Comparison of ENCODE assay signal across 12 mouse cellular contexts in genomic region chr9:13506956-13507821, GRCm38 (mm10).
DNase-seq lines count a peak whose midpoint lies in the region; ATAC-seq and TF ChIP-seq lines count a peak whose summit lies in the region.
"Had no signal": no experiment of that assay in that cellular context is flagged by ENCODE, and none has a peak within 500 bp of the region (broad histone marks: within the 10 kb centered on the region; RNA-seq: fewer than 3 reads in every experiment).

No protein-coding gene starts in this region.

- no peak overlapping the region for H3K9ac ChIP-seq in heart, adult 2 months (ENCODE audit: low read depth, low read length)
- H3K9ac ChIP-seq in kidney, embryonic 16.5 days (replicated peaks; ENCODE audit: low read length): no peak overlapping the region
- no peak overlapping the region for H3K9ac ChIP-seq in midbrain, embryonic 13.5 days (replicated peaks)
- H3K9ac ChIP-seq: limb, embryonic 13.5 days had no signal

- no peaks in the 10 kb centered on the region for H3K79me2 ChIP-seq in heart, adult 2 months (replicated peaks; ENCODE audit: control insufficient read depth, insufficient read depth, low read length)

- TF ChIP-seq EP300 in heart, adult 2 months (IDR thresholded peaks at IDR 0.05; ENCODE audit: insufficient read depth, low read depth, low read length): no peak

- H3K4me2 ChIP-seq in kidney, embryonic 16.5 days (replicated peaks; ENCODE audit: low read depth, low read length): no peak overlapping the region
- H3K4me2 ChIP-seq in midbrain, embryonic 13.5 days (replicated peaks): no peak overlapping the region
- H3K4me2 ChIP-seq: limb, embryonic 13.5 days had no signal

- no peak overlapping the region for H3K27ac ChIP-seq in kidney, adult 2 months (ENCODE audit: insufficient read depth, low read depth, low read length)
- no peak overlapping the region for H3K27ac ChIP-seq in heart, adult 2 months
- H3K27ac ChIP-seq in kidney, embryonic 16.5 days (ENCODE audit: low read length): peak overlapping the region; percentile 31
- no peak overlapping the region for H3K27ac ChIP-seq in midbrain, embryonic 13.5 days
- H3K27ac ChIP-seq: limb, embryonic 13.5 days had no signal

- H3K27me3 ChIP-seq in kidney, adult 2 months (replicated peaks; ENCODE audit: control insufficient read depth, insufficient read depth, low read length): no peaks in the 10 kb centered on the region
- no peaks in the 10 kb centered on the region for H3K27me3 ChIP-seq in heart, adult 2 months (ENCODE audit: control insufficient read depth, insufficient read depth, low read length)
- no peaks in the 10 kb centered on the region for H3K27me3 ChIP-seq in kidney, embryonic 16.5 days (ENCODE audit: insufficient read depth, low read length)
- H3K27me3 ChIP-seq in midbrain, embryonic 13.5 days: no peaks in the 10 kb centered on the region
- H3K27me3 ChIP-seq: limb, embryonic 13.5 days had no signal

- ATAC-seq in kidney, embryonic 16.5 days (ENCODE audit: low FRiP score, low TSS enrichment): peak; percentile 76; the same call in 1 of the 2 replicates
- no peak for ATAC-seq in midbrain, embryonic 13.5 days

- H3K36me3 ChIP-seq in kidney, adult 2 months (ENCODE audit: control insufficient read depth, insufficient read depth, low read length): no peaks in the 10 kb centered on the region
- H3K36me3 ChIP-seq in heart, adult 2 months (ENCODE audit: control insufficient read depth, insufficient read depth, low read length): no peaks in the 10 kb centered on the region
- H3K36me3 ChIP-seq in kidney, embryonic 16.5 days (ENCODE audit: insufficient read depth, low read length): no peaks in the 10 kb centered on the region
- H3K36me3 ChIP-seq in midbrain, embryonic 13.5 days: no peaks in the 10 kb centered on the region
- H3K36me3 ChIP-seq: limb, embryonic 13.5 days had no signal

- no peak for TF ChIP-seq POLR2A in kidney, adult 2 months (IDR thresholded peaks at IDR 0.05; ENCODE audit: low read depth, low read length)
- no peak for TF ChIP-seq POLR2A in heart, adult 2 months (IDR thresholded peaks at IDR 0.05; ENCODE audit: insufficient read depth, low read depth, low read length)

- WGBS in kidney, adult 2 months: 64% methylated on average over 6 of the region's 6 CpGs
- 51% methylated on average over 6 of the region's 6 CpGs for WGBS in heart, adult 2 months
- WGBS in kidney, embryonic 16.5 days: 26% methylated on average over 6 of the region's 6 CpGs
- 73% methylated on average over 6 of the region's 6 CpGs for WGBS in midbrain, embryonic 13.5 days

- H3K4me3 ChIP-seq in kidney, adult 2 months (ENCODE audit: insufficient read depth, low read depth, low read length): no peak overlapping the region
- H3K4me3 ChIP-seq in heart, adult 2 months: no peak overlapping the region
- H3K4me3 ChIP-seq in kidney, embryonic 16.5 days (ENCODE audit: low read length): no peak overlapping the region
- no peak overlapping the region for H3K4me3 ChIP-seq in midbrain, embryonic 13.5 days (replicated peaks)
- H3K4me3 ChIP-seq: limb, embryonic 13.5 days; megakaryocyte, embryonic 14.5 days had no signal

- no peaks in the 10 kb centered on the region for H3K9me3 ChIP-seq in kidney, embryonic 16.5 days (ENCODE audit: low read length)
- H3K9me3 ChIP-seq in midbrain, embryonic 13.5 days: no peaks in the 10 kb centered on the region
- H3K9me3 ChIP-seq: limb, embryonic 13.5 days; megakaryocyte, embryonic 14.5 days had no signal

- no peak for TF ChIP-seq CTCF in kidney, adult 2 months (conservative IDR thresholded peaks at IDR 0.05; ENCODE audit: insufficient read depth, insufficient read length, low read depth, low read length)
- no peak for TF ChIP-seq CTCF in heart, adult 2 months (IDR thresholded peaks at IDR 0.05)

- intact Hi-C loops in heart, adult 2 months (cut with DNase I): no loop called here

- DNase-seq in kidney, adult 2 months: peak; percentile 51
- no peak for DNase-seq in kidney, adult 11 months
- DNase-seq in heart, adult 2 months: peak; percentile 45 to 61
- peak; percentile 78 for DNase-seq in lung, postnatal 36 days
- no peak for DNase-seq in frontal cortex, postnatal 36 days (ENCODE audit: low spot score in 2 of 2)
- no peak for DNase-seq in ovary, postnatal 36 days (ENCODE audit: low spot score)
- DNase-seq: cerebellum, adult 8-10 months; gastrocnemius, postnatal 14 days had no signal

- no peaks in the 10 kb centered on the region for H3K4me1 ChIP-seq in kidney, adult 2 months (ENCODE audit: control insufficient read depth, insufficient read depth, low read length)
- H3K4me1 ChIP-seq in heart, adult 2 months (ENCODE audit: control insufficient read depth, insufficient read depth, low read length): peaks cover 10% of the 10 kb centered on the region
- peaks cover 32% of the 10 kb centered on the region for H3K4me1 ChIP-seq in kidney, embryonic 16.5 days (ENCODE audit: insufficient read depth, low read length)
- no peaks in the 10 kb centered on the region for H3K4me1 ChIP-seq in midbrain, embryonic 13.5 days (replicated peaks)

Comparison
In these comparisons a context has a peak if more than half of its experiments do, and no peak if none do; other contexts are left out.
1. DNase-seq: peak in kidney, adult 2 months (single experiment), heart, adult 2 months (2 of 2) and lung, postnatal 36 days (single experiment); none in kidney, adult 11 months (single experiment), frontal cortex, postnatal 36 days (0 of 2) and ovary, postnatal 36 days (single experiment).